Mouse (Mus musculus) erythroblast, embryonic 14.5 days (primary cell): Measurements from ENCODE around the gene Astn1. TPM values are rescaled to one million over a fixed set of nuclear protein-coding genes. Genes with fewer than 3 reads are reported as not detected.

Experiments used
- H3K27me3 ChIP-seq: 2 replicates; pipeline ENCODE4 v1.6.1; 2012; ENCODE audit warnings: inconsistent platforms; ENCODE audit not compliant: control insufficient read depth
- H3K36me3 ChIP-seq: 2 replicates; pipeline ENCODE4 v1.6.1; 2012; ENCODE audit warnings: mild to moderate bottlenecking, inconsistent platforms; ENCODE audit not compliant: control insufficient read depth
- H3K4me1 ChIP-seq: 2 replicates; pipeline ENCODE4 v1.6.1; 2012; ENCODE audit warnings: inconsistent platforms; ENCODE audit not compliant: control insufficient read depth
- H3K4me3 ChIP-seq: replicated peaks from 2 replicates; pipeline ENCODE3; 2012; ENCODE audit warnings: moderate library complexity, mild to moderate bottlenecking, inconsistent platforms
- H3K9me3 ChIP-seq: 2 replicates; pipeline ENCODE4 v1.6.1; 2012; ENCODE audit warnings: low read length, inconsistent platforms, mixed read lengths; ENCODE audit not compliant: control insufficient read depth
- GATA1 ChIP-seq: IDR thresholded peaks from 2 replicates; pipeline ENCODE4 v1.6.1; 2012; ENCODE audit warnings: low read length, inconsistent platforms, mixed read lengths
- TAL1 ChIP-seq: IDR thresholded peaks from 3 replicates; pipeline ENCODE4 v1.6.1; 2012; ENCODE audit warnings: low read length, inconsistent platforms, mixed read lengths
- polyA plus RNA-seq: library from polyadenylated mRNA; stranded (reverse); fragments of >175 nt; gene quantifications from 2 replicates; pipeline ENCODE4 v1.2.3, GENCODE M21; 2012

The Astn1 gene
- polyA plus RNA-seq, 1 experiment, result under 0.01 TPM

DNA sequence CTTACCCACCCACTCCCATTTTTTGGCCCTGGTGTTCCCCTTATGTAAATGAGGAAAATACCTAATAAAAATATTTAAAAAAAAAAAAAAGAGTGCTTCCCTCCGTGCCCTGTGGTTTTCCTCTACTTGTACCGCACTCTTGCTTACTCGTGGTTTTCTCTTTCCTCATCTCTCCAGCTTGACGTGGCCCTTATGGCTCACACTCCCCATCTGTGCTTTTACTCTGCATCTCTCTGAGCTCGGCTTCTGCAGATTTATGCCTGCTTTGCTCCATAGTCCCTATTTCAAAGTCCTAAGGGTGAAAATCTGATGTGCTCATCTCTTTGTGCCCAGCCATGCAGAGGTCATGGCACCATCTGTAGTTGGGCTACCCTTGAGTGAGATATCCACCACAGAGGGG is 91.5 kb downstream of the Astn1 start:
- Histone ChIP-seq H3K9me3 (peaks cover 16% of the 10 kb centered on the region), H3K27me3 (no peaks in the 10 kb centered on the region), H3K36me3 (no peaks in the 10 kb centered on the region), H3K4me1 (no peaks in the 10 kb centered on the region), H3K4me3 (no peak overlapping the region)
- TF ChIP-seq GATA1, result no peak
- TF ChIP-seq TAL1, result no peak

DNA sequence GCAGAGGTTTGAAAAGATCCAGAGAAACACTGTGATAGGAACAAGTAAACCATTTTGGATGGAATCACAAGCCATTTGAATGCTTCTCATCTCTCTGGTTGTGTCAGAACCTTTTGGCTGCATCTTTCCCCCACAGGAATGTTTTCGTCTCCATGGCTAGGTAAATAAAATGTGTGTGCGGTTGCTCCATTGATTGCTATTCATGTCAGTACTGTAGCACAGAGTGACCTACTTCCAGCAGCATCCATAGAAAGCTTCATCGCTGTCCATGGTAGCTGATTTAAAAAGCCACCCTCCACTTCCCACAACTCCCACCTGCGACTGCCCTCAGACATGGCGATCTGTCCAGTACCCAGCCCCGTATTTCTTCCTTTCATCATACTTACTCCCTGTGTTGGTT is 101.9 kb downstream of the Astn1 start:
- Histone ChIP-seq H3K27me3 (no peaks in the 10 kb centered on the region), H3K4me1 (no peaks in the 10 kb centered on the region), H3K9me3 (peaks cover 14% of the 10 kb centered on the region), H3K36me3 (no peaks in the 10 kb centered on the region), H3K4me3 (no peak overlapping the region)
- TF ChIP-seq GATA1 (no peak), TAL1 (no peak)

DNA sequence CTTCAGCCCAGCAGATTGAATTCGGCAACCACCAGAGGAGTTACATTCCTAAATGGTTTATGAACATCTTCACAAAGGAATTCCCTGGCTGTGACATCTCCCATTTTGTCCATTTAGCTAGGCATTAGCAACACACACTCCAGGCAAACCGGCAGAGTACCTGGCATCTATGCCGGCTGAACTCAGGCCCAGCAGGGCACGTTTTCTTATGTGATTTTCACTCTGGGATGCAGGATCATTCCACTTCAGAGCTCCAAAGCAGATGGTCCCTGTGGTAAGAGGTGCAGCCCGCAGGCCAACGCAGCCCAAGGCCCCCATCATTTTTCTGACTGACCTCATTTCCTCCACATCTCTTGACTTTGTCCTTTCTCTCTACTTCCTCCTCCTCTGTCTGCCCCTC is 103.2 kb downstream of the Astn1 start:
- H3K4me3 ChIP-seq, result no peak overlapping the region
- TF ChIP-seq GATA1 (no peak), TAL1 (no peak)
- no peaks in the 10 kb centered on the region for H3K36me3 ChIP-seq

DNA sequence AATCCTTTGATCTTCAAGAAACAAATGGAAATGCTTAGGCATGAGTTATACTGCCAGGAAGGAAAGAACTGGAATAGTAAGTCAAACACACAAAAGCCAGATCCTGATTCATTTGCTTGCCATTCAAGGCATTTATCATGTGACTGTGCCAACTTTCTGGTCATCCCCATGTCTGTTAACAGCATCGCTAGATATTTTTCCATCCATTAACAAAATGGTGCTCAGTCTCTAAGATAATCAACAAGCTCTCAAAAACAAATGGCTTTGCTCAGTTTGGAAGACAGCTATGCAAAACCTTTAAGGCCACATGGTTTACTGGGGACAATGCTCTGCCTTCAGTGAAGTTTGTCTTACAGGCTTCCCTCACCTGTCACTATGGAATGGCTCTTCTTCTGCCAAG is 115.8 kb downstream of the Astn1 start:
- Histone ChIP-seq H3K36me3 (no peaks in the 10 kb centered on the region), H3K4me3 (no peak overlapping the region), H3K9me3 (no peaks in the 10 kb centered on the region; the same call in 1 of the 2 replicates), H3K27me3 (no peaks in the 10 kb centered on the region), H3K4me1 (no peaks in the 10 kb centered on the region)
- TF ChIP-seq GATA1 (no peak), TAL1 (no peak)

More for the DNA sequence above, 103.2 kb downstream of the Astn1 start:
- H3K4me1 ChIP-seq, result no peaks in the 10 kb centered on the region
- H3K27me3 ChIP-seq, result no peaks in the 10 kb centered on the region
- H3K9me3 ChIP-seq, result peaks cover 14% of the 10 kb centered on the region

DNA sequence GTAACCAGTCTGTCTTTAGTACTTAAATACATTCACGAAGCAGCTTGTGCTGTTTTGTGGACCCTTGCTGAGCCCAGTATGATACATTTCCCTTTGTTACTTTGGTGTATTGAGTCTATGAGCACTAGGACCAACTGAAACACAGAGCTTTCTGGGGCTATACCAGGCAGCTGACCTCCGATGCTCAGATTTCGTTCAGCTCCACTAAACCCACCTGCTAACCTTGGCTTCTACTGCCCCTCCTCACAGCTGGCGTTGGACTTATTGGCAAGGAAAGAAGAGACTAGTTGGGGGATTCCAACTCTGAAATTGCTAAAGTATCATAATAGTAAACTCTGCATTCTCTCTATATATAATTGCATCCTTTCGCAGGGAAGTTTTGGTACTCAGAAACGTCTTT is 118.2 kb downstream of the Astn1 start:
- H3K4me3 ChIP-seq, result no peak overlapping the region
- H3K36me3 ChIP-seq, result no peaks in the 10 kb centered on the region
- peaks cover 2% of the 10 kb centered on the region; the same call in 1 of the 2 replicates for H3K9me3 ChIP-seq
- TF ChIP-seq GATA1 (no peak), TAL1 (no peak)
- no peaks in the 10 kb centered on the region for H3K27me3 ChIP-seq
- H3K4me1 ChIP-seq, result no peaks in the 10 kb centered on the region

DNA sequence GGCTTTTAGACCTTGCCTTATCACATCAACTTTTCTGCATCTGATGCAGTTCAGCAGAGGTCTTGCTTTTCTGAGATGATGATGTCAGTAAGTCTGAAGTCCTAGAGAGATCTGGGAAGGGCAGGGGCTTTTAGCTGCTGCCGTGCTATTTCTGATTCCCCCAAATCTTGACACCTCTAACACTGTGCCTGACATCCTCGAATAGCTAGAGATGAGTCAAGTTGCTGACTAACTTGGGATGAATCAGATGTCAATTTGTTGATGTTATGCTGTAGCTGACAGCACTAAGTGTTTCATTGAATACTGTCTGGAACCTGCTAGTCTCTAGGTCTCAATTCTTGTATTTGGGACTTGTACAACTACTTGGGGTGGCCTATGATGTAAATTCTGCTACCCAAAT is 121.7 kb downstream of the Astn1 start:
- TF ChIP-seq TAL1 (no peak), GATA1 (no peak)
- H3K36me3 ChIP-seq, result no peaks in the 10 kb centered on the region
- peaks cover 2% of the 10 kb centered on the region; the same call in 1 of the 2 replicates for H3K9me3 ChIP-seq

DNA sequence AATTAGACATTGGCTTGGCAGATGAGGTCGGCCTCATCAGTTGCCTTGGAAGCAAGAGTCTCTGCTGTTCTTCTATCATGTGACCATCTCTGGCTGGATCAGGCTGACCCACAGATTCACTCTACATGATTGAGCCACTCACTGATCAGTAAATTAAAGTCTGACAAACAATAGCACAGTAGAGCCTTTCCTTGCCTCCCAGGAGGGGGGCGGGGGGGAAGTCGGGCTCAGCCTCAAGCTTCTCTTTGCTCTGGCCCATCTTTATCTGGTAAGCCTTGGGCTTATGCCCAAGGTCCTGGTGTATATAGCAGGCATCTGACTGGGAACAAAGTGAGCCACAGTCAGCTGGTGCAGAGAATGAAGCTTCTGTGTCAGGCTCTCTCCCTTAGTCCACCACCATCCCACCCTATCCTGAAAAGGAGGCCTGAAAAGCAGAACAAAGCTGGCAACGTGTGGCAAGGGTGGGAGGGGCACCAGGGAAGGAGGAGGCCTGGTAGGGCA is 127.5 kb downstream of the Astn1 start:
- no peaks in the 10 kb centered on the region; the same call in 1 of the 2 replicates for H3K9me3 ChIP-seq
- no peak overlapping the region for H3K4me3 ChIP-seq
- H3K27me3 ChIP-seq, result no peaks in the 10 kb centered on the region
- H3K4me1 ChIP-seq, result no peaks in the 10 kb centered on the region
- TF ChIP-seq GATA1 (no peak), TAL1 (no peak)
- no peaks in the 10 kb centered on the region for H3K36me3 ChIP-seq

More for the DNA sequence above, 121.7 kb downstream of the Astn1 start:
- Histone ChIP-seq H3K4me1 (no peaks in the 10 kb centered on the region), H3K27me3 (no peaks in the 10 kb centered on the region), H3K4me3 (no peak overlapping the region)

DNA sequence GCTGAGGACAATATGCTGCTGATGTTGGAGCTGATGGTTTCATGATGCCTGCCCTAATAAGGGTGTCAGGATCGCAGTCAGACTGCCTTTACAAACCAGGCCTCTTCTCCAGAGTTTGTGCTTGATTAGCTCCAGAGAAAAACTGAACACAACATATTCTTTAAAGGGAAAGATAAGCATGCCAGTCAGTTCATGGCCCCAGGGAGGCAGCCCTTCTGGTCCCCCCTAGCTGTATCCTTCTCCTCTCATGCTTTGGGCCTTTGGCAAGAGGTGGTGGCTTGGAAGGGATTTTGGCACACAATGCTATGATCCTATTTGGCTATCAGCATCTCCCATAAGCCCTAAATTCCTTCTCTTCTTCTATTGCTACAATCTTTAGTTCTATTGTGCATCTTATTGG is 128.1 kb downstream of the Astn1 start:
- H3K9me3 ChIP-seq, result no peaks in the 10 kb centered on the region; the same call in 1 of the 2 replicates
- no peaks in the 10 kb centered on the region for H3K36me3 ChIP-seq
- H3K27me3 ChIP-seq, result no peaks in the 10 kb centered on the region
- H3K4me1 ChIP-seq, result no peaks in the 10 kb centered on the region
- H3K4me3 ChIP-seq, result no peak overlapping the region
- TF ChIP-seq TAL1, result no peak
- no peak for TF ChIP-seq GATA1

DNA sequence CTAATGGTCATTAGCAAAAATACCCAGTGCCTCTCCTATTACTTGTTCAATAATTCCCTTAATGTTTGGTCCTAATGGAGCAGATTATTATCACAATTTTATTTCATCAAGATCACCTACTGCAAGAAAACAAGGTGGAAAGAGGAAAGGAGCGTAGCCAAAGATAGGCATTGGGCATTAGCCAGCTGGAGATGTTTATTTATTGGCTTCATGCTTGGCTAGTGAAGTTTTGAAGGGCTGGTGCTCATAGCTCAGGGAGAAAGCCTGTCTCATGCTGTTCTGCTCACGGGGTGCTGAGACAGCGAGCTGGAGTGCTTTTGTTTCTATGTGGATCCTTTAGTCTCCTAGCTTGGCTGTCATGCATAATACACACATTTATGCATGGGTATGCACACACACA is 131.2 kb downstream of the Astn1 start:
- Histone ChIP-seq H3K9me3 (no peaks in the 10 kb centered on the region; the same call in 1 of the 2 replicates), H3K4me3 (no peak overlapping the region), H3K4me1 (no peaks in the 10 kb centered on the region), H3K27me3 (no peaks in the 10 kb centered on the region), H3K36me3 (no peaks in the 10 kb centered on the region)
- TF ChIP-seq GATA1 (no peak), TAL1 (no peak)

DNA sequence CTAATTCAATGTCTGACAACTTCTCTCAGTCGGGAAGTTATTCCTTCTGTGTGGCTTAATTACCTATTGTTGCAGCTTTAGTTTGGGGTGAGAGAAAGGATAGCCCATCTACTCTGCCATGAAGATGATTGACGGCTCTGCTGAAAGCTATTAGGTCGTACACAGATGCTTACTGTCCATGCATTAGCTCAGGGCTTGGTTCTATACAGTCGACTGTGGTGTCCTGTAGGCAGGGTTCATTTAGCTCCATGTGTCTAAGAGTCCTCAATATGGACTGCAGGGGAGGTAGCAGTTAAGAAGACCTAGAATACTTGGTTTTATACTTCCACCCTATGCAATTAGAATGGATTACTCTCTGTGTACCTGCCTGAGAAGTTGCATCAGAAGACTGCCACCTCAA is 138.1 kb downstream of the Astn1 start:
- no peaks in the 10 kb centered on the region for H3K4me1 ChIP-seq

More for the DNA sequence above, 138.1 kb downstream of the Astn1 start:
- Histone ChIP-seq H3K4me3 (no peak overlapping the region), H3K36me3 (no peaks in the 10 kb centered on the region), H3K27me3 (no peaks in the 10 kb centered on the region), H3K9me3 (peaks cover 7% of the 10 kb centered on the region)
- TF ChIP-seq GATA1 (no peak), TAL1 (no peak)
